Mouse (Mus musculus): Measurements from ENCODE around the gene Psme2b.
"Not testable (repeated sequence)": the region's sequence is repeated elsewhere in the genome, so short reads cannot be mapped to it uniquely, and the experiment has no call there.

Gene Psme2b

GRCm38 (mm10) chr11:48901567-48901930 lies 44.4 kb downstream of the Psme2b start:
- not testable (repeated sequence) for DNase-seq (ENCODE audit: low read depth, low spot score)

GRCm38 (mm10) chr11:48900654-48901566 lies 45.1 kb downstream of the Psme2b start:
- DNase-seq (ENCODE audit: low read depth, low spot score): not testable (repeated sequence)

GRCm38 (mm10) chr11:48898812-48899431 lies 47.1 kb downstream of the Psme2b start:
- no peak for DNase-seq (ENCODE audit: low read depth, low spot score)

All from c-Kit-negative CD71-positive TER-119-positive erythroid progenitor cells, embryonic 14.5 days (primary cell).